Mouse (Mus musculus) heart, postnatal 36 days (tissue): ENCODE data around the gene Wnk2. TPM values are rescaled to one million over a fixed set of nuclear protein-coding genes. Genes with fewer than 3 reads are reported as not detected.
A peak's percentile ranks its signal among the peaks of the same experiment; 100 is the strongest.
"Not testable (repeated sequence)": the region's sequence is repeated elsewhere in the genome, so short reads cannot be mapped to it uniquely, and the experiment has no call there.

ENCODE experiments used
- DNase-seq, 2 experiments: peaks; one replicate each; pipeline ENCODE4 v3.0.0; 2021 to 2022
- intact Hi-C: fragments of 180-260 bp; cut with DNase I; formaldehyde crosslinking; loops from one replicate; pipeline ENCODE4 v1.15.1; 2025
- total RNA-seq, 2 experiments: library from RNA; stranded (reverse); gene quantifications; 2 replicates each; pipeline ENCODE4 v1.2.3; 2021

Gene Wnk2
- total RNA-seq, 2 experiments from 2014 or later = 75.0 to 77.2 TPM

GRCm38 (mm10) chr13:49069393-49069792 is 78.4 kb downstream of the Wnk2 start:
- intact Hi-C loops = no loop called here
- no peak for DNase-seq

DNA sequence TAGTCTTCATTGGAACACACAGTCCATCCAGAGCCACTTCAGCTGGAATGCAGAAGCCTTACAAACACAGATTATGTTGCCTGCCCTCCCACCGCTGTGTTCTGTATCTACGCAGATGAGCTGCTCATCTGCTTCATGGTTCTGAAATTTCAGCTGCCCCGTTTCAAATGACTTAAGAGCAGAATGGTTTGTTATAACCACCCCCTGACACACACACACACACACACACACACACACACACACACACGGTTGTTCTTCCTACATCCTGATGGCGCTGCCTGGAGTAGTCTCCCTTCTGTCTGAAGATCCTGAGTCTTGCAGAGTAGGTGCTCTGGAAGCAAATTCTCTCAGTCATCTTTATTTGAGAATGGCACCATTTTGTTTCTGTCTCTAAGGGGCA is 83.6 kb downstream of the Wnk2 start:
- no peak for DNase-seq
- intact Hi-C loops = no loop called here

DNA sequence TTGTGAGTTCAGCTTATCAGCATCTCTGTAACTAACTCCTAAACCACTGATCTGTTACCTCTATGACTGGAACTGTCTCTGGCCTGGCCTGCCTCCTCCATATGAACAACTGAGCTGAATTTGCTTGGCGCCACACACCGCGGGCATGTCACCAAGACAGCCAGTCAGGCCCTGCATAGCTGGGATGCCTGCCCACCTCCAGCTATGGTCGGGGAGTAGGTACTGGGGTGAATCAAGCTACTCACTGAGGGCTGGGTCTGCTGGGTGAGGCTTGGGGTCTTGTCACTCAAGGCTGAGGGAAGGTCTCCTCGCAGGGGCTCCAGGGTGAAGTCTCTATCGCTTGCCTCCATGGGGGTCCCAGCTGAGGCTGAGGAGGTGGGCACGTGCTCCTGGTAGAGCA is 87.4 kb downstream of the Wnk2 start:
- no peak for DNase-seq
- intact Hi-C loops = no loop called here

- intact Hi-C loops = loop anchor here (1.0 kb wide), 1 partner anchor 115 kb away; no protein-coding TSS in a partner anchor
- peak; percentile 25 to 43 for DNase-seq
These were observed 89.3 kb downstream of the Wnk2 start for GRCm38 (mm10) chr13:49058528-49058927.

DNA sequence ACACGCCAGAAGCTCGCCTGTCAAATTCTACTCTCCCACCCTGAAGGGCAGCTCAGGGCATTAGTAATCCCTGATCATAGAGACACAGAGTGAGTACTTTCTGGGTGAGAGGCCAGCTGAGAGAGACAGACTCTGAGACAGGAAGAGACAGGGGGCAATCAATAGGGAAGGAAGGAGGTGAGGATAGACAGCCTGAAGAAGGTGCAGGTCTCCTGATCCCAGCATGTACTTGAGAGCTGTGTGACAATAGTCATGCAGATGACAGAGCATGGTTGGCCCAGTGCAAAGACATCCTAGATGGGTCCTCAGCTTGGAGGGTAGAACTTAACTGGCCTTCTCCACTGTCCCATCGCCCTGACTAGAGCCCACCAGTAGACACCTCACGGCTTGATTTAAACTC is 91.5 kb downstream of the Wnk2 start:
- intact Hi-C loops = no loop called here

GRCm38 (mm10) chr13:49054753-49055152 is 93.1 kb downstream of the Wnk2 start:
- DNase-seq, intact Hi-C loops: not testable (repeated sequence)

More for the DNA sequence above, 91.5 kb downstream of the Wnk2 start:
- no peak for DNase-seq

DNA sequence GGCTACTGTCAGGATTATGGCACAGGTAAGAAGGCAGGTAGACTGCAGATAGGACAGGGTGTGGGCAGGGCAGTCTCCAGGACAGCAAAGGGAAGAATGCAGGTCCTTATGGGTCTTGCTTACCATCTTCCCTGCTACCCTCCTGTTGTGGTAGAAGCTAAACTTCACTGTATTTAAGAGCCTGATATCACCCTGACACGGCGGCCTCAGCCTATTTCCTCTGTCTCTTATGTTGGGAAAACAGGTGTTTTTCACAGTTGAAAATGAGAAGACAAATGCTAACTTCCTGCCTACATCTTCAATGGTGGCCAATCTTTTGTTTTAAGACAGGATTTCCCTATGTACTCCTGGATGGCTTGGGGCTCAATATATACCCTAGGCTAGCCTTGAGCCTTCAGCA is 94.5 kb downstream of the Wnk2 start:
- no peak for DNase-seq
- intact Hi-C loops = no loop called here

- intact Hi-C loops = no loop called here
These were observed 95.3 kb downstream of the Wnk2 start for GRCm38 (mm10) chr13:49052512-49052911.

GRCm38 (mm10) chr13:49047393-49047792 is 100.4 kb downstream of the Wnk2 start:
- DNase-seq = no peak
- intact Hi-C loops = no loop called here

More at GRCm38 (mm10) chr13:49052512-49052911, 95.3 kb downstream of the Wnk2 start:
- DNase-seq = peak in 1 of 2 experiments; percentile 13

- intact Hi-C loops = no loop called here
- DNase-seq = no peak
These were observed 103.7 kb downstream of the Wnk2 start for GRCm38 (mm10) chr13:49044145-49044561.

GRCm38 (mm10) chr13:49042371-49042770 is 105.4 kb downstream of the Wnk2 start:
- DNase-seq = no peak
- intact Hi-C loops = no loop called here

- DNase-seq = no peak
- intact Hi-C loops = no loop called here
These were observed 110.8 kb downstream of the Wnk2 start for GRCm38 (mm10) chr13:49036928-49037574.

DNA sequence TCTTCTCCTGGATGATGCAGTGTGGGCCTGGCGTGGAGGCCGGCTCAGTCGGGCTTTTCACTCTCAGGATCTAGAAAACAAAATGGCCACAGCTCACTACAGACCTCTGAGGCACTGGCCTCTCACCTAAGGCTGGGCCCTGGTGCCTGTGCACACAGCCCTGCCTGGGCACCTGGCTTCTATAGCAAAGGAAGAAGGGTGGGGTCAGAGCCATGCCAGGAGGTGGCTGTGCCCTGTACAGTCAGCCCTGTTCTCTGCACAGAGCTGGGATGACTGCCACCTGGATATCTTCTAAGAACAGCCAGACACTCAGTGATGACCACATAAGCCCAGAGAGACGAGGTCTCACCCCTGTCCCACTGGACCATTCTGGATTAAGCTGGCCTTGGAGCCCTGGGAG is 111.4 kb downstream of the Wnk2 start:
- no peak for DNase-seq
- intact Hi-C loops = no loop called here

- intact Hi-C loops = no loop called here
These were observed 116.8 kb downstream of the Wnk2 start for GRCm38 (mm10) chr13:49031029-49031428.

GRCm38 (mm10) chr13:49028757-49029539 is 118.9 kb downstream of the Wnk2 start:
- DNase-seq = no peak
- intact Hi-C loops = no loop called here

More at GRCm38 (mm10) chr13:49031029-49031428, 116.8 kb downstream of the Wnk2 start:
- DNase-seq = no peak

DNA sequence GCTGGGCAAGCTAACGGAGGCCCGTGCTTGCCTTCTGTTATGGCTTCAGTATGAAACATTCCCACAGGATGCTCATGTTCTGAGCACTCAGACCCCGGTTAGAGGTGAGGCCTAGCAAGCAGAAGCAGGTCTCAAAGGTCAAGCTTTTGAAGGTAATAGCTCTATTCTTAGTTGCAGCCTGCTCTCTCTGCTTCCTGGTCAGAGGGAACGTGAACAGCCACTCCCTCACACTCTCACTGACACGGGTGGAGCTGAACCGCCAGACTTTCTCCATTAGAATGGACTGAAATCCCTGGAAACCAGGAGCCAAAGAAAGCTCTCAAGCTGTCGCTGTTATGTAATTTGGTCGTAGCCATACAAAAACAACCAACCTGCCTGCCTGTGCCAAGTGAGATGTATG is 120.8 kb downstream of the Wnk2 start:
- intact Hi-C loops = no loop called here
- no peak for DNase-seq

- intact Hi-C loops = no loop called here
- no peak for DNase-seq
These were observed 122.3 kb downstream of the Wnk2 start for GRCm38 (mm10) chr13:49025521-49025920.

- intact Hi-C loops = no loop called here
- DNase-seq = no peak
These were observed 123.1 kb downstream of the Wnk2 start for GRCm38 (mm10) chr13:49024763-49025162.

DNA sequence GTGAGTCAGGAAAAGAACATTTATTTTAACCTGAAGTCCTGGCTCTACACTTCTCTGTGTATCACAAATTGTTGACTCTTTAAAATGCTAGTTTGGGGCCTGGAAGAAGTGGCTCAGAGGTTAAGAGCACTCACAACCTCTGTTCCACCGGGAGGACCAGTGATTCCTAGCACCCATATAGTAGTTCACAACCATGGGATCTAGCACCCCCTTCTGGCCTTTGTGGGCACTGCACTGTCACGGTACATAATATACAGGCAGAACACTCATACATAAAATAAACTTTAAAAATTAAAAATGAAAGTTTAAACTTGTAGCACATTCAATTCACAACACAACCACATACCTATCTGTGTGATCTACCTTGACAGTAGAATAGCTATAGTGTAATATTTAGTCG is 126.1 kb downstream of the Wnk2 start:
- peak in 1 of 2 experiments; percentile 43 for DNase-seq
- intact Hi-C loops = no loop called here

DNA sequence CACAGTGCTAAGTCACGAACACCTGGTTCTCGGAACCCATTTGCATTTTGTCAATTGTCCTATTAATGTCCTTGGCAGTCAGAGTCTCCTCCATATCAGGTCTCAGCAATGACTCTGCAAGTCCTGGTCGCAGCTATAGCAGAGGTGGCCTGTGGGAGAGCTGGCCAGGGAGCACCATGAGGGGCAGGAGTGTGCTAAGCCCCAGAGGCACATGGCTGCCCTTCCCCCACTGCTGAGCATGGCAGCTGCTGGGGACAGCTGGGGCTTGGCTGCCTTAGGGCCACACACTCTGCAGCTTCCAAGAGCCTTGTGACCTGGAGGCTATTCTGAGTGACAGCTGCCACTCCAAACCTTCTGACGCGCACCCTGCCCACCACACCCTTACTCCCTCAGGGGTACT is 127.7 kb downstream of the Wnk2 start:
- no peak for DNase-seq
- intact Hi-C loops = no loop called here

DNA sequence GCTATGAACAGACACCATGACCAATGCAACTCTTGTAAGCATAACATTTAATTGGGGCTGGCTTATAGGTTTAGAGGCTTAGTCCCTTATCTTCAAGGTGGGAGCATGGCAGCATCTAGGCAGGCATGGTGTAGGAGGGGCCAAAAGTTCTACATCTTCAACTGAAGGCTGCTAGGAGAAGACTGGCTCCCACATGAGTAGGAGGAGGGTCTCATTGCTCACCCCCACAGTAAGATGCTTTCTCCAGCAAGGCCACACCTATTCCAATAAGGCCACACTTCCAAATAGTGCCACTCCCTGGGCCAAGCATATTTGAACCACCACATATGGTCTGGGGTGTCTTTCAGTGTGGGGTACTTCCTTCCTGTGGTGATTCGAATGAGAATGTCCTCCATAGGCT is 130.4 kb downstream of the Wnk2 start:
- DNase-seq = no peak
- intact Hi-C loops = no loop called here

GRCm38 (mm10) chr13:49016311-49016761 is 131.5 kb downstream of the Wnk2 start:
- peak; percentile 48 to 59 for DNase-seq
- intact Hi-C loops = no loop called here
